25 mouse cellular contexts compared by ENCODE assay signal in genomic region chr16:44226706-44227291, GRCm38 (mm10).
"Had no signal": no experiment of that assay in that cellular context is flagged by ENCODE, and none has a peak within 500 bp of the region (broad histone marks: within the 10 kb centered on the region; RNA-seq: fewer than 3 reads in every experiment).

No protein-coding gene starts in this region.

- H3K27me3 ChIP-seq: heart, embryonic 13.5 days; heart, embryonic 15.5 days; hindbrain, embryonic 13.5 days; hindbrain, embryonic 15.5 days; kidney, embryonic 15.5 days; limb, embryonic 13.5 days; limb, embryonic 15.5 days; liver, embryonic 12.5 days had no signal

- H3K4me2 ChIP-seq: heart, embryonic 11.5 days; heart, embryonic 13.5 days; heart, embryonic 15.5 days; hindbrain, embryonic 13.5 days; hindbrain, embryonic 15.5 days; kidney, embryonic 15.5 days; limb, embryonic 13.5 days; limb, embryonic 15.5 days; liver, embryonic 12.5 days had no signal

- H3K4me1 ChIP-seq: hindbrain, embryonic 13.5 days; hindbrain, embryonic 15.5 days; kidney, embryonic 15.5 days; limb, embryonic 13.5 days; liver, embryonic 12.5 days had no signal

- DNase-seq: gastrocnemius, postnatal 14 days; heart, adult 18-20 months; heart, postnatal 14 days; heart, postnatal 36 days; kidney, adult 11 months; kidney, adult 2 months; kidney, adult 9 months; kidney, postnatal 14 days; kidney, postnatal 36 days; layer of hippocampus, adult 9-11 months; layer of hippocampus, postnatal 36 days; left cerebral cortex, postnatal 4 days had no signal

- H3K27ac ChIP-seq: heart, embryonic 13.5 days; heart, embryonic 15.5 days; hindbrain, embryonic 13.5 days; hindbrain, embryonic 15.5 days; hindbrain, postnatal 0 days; kidney, embryonic 15.5 days; kidney, postnatal 0 days; limb, embryonic 13.5 days; liver, embryonic 12.5 days; liver, embryonic 14.5 days had no signal

- H3K9me3 ChIP-seq: heart, embryonic 15.5 days; hindbrain, embryonic 13.5 days; hindbrain, embryonic 15.5 days; kidney, embryonic 15.5 days; limb, embryonic 15.5 days; liver, embryonic 12.5 days had no signal

- H3K36me3 ChIP-seq: heart, embryonic 15.5 days; limb, embryonic 13.5 days; limb, embryonic 15.5 days; liver, embryonic 12.5 days had no signal

- H3K4me3 ChIP-seq: heart, embryonic 13.5 days; heart, embryonic 15.5 days; hindbrain, embryonic 13.5 days; hindbrain, embryonic 15.5 days; kidney, embryonic 15.5 days; limb, embryonic 13.5 days; limb, embryonic 15.5 days; liver, embryonic 12.5 days had no signal

- H3K9ac ChIP-seq: heart, embryonic 13.5 days; heart, embryonic 15.5 days; hindbrain, embryonic 13.5 days; hindbrain, embryonic 15.5 days; kidney, embryonic 15.5 days; limb, embryonic 13.5 days; limb, embryonic 15.5 days; liver, embryonic 12.5 days; liver, embryonic 14.5 days had no signal

- ATAC-seq: hindbrain, postnatal 0 days; intestine, embryonic 16.5 days; liver, embryonic 12.5 days had no signal
